8 mouse cellular contexts compared by ENCODE assay signal in genomic region chr4:129640101-129640637, GRCm38 (mm10). TPM values are rescaled to one million over a fixed set of nuclear protein-coding genes. Genes with fewer than 3 reads are reported as not detected.
DNase-seq lines count a peak whose midpoint lies in the region; ATAC-seq and TF ChIP-seq lines count a peak whose summit lies in the region.

No protein-coding gene starts in this region.

- no peaks in the 10 kb centered on the region for H3K27me3 ChIP-seq in intestine, postnatal 0 days (replicated peaks; ENCODE audit: control insufficient read depth, insufficient read depth, low read length)
- no peaks in the 10 kb centered on the region for H3K27me3 ChIP-seq in lung, embryonic 14.5 days (ENCODE audit: insufficient read depth, low read length)

- peaks cover 39% of the 10 kb centered on the region for H3K36me3 ChIP-seq in intestine, postnatal 0 days (ENCODE audit: control insufficient read depth, insufficient read depth)
- peaks cover 58% of the 10 kb centered on the region for H3K36me3 ChIP-seq in lung, embryonic 14.5 days (ENCODE audit: insufficient read depth)

- peak overlapping the region; percentile 70 for H3K27ac ChIP-seq in intestine, postnatal 0 days (ENCODE audit: low read depth, low read length)
- peak overlapping the region; percentile 92 for H3K27ac ChIP-seq in lung, embryonic 14.5 days (ENCODE audit: low read depth)

- intact Hi-C loops in gastrocnemius, postnatal 14 days (cut with DNase I; ENCODE audit: low total_unique reads) = loop anchor here (10.0 kb wide), 1 partner anchor 645 kb away; the partner anchor contains the start of gene Ak2

- H3K9ac ChIP-seq in intestine, postnatal 0 days (ENCODE audit: low read depth, low read length) = peak overlapping the region; percentile 58
- H3K9ac ChIP-seq in lung, embryonic 14.5 days = peak overlapping the region; percentile 80

- H3K4me2 ChIP-seq in intestine, postnatal 0 days (replicated peaks; ENCODE audit: low read depth) = peak overlapping the region; percentile 73
- peak overlapping the region; percentile 94 for H3K4me2 ChIP-seq in lung, embryonic 14.5 days

- TF ChIP-seq CTCF in intestine, postnatal 0 days (IDR thresholded peaks at IDR 0.05; ENCODE audit: low read depth) = no peak
- TF ChIP-seq CTCF in lung, embryonic 14.5 days (IDR thresholded peaks at IDR 0.05; ENCODE audit: low read depth) = no peak

- H3K9me3 ChIP-seq in intestine, postnatal 0 days (ENCODE audit: control insufficient read depth) = no peaks in the 10 kb centered on the region
- no peaks in the 10 kb centered on the region for H3K9me3 ChIP-seq in lung, embryonic 14.5 days (ENCODE audit: low read depth, low read length)

- peak; percentile 41 for DNase-seq in kidney, adult 11 months
- no peak for DNase-seq in kidney, adult 18-20 months
- peak; percentile 78 for DNase-seq in cerebellum, adult 9-10 months
- peak; percentile 50 for DNase-seq in gastrocnemius, postnatal 14 days
- DNase-seq in lung, embryonic 14.5 days = peak; percentile 41
- DNase-seq in ovary, postnatal 36 days (ENCODE audit: low spot score) = peak; percentile 49
- no peak for DNase-seq in retina, postnatal 1 day

- H3K4me3 ChIP-seq in intestine, postnatal 0 days (ENCODE audit: low read depth, low read length) = peak overlapping the region; percentile 54
- peak overlapping the region; percentile 67 for H3K4me3 ChIP-seq in lung, embryonic 14.5 days (ENCODE audit: low read depth, low read length)

- H3K4me1 ChIP-seq in intestine, postnatal 0 days (replicated peaks; ENCODE audit: control insufficient read depth, insufficient read depth, low read length) = peaks cover 6% of the 10 kb centered on the region; the same call in 1 of the 2 replicates
- H3K4me1 ChIP-seq in lung, embryonic 14.5 days (ENCODE audit: insufficient read depth) = peaks cover 6% of the 10 kb centered on the region; the same call in 1 of the 2 replicates

- 0% methylated on average over 17 of the region's 17 CpGs for whole genome bisulfite sequencing in intestine, postnatal 0 days
- WGBS in lung, embryonic 14.5 days = 1% methylated on average over 17 of the region's 17 CpGs

- ATAC-seq in intestine, postnatal 0 days = 0 out of 2 replicates have a peak, but pooled peaks have one; percentile 19
- no peak for ATAC-seq in lung, embryonic 14.5 days (ENCODE audit: insufficient read depth)

RNA-seq across cellular contexts. Expression of gene Txlna, which starts 0.7 kb away (rescaled TPM):
- 10 to 100 TPM; 25.5 to 28.6 TPM for total RNA-seq in gastrocnemius, postnatal 14 days (2021)
- polyA plus RNA-seq in intestine, postnatal 0 days (2015; fragmentation: Nextera tagmentation; extraction: Ambion mirVana) = 18.5 and 19.2 TPM in 2 replicates
- polyA plus RNA-seq in lung, embryonic 14.5 days (2014; fragmentation: Nextera tagmentation; extraction: Ambion mirVana) = 100 and 109 TPM in 2 replicates

RNA-seq across cellular contexts. Expression of gene Ccdc28b, which starts 16.4 kb away (rescaled TPM):
- total RNA-seq in gastrocnemius, postnatal 14 days (2021) = 10 to 100 TPM; 58.0 to 66.8 TPM
- polyA plus RNA-seq in intestine, postnatal 0 days (2015; fragmentation: Nextera tagmentation; extraction: Ambion mirVana) = 29.6 and 32.0 TPM in 2 replicates
- polyA plus RNA-seq in lung, embryonic 14.5 days (2014; fragmentation: Nextera tagmentation; extraction: Ambion mirVana) = 43.9 and 46.3 TPM in 2 replicates

RNA-seq across cellular contexts. Expression of gene Iqcc, which starts 21.3 kb away (rescaled TPM):
- total RNA-seq in gastrocnemius, postnatal 14 days (2021) = 10 to 100 TPM; 10.4 to 11.8 TPM
- 15.9 and 17.9 TPM in 2 replicates for polyA plus RNA-seq in intestine, postnatal 0 days (2015; fragmentation: Nextera tagmentation; extraction: Ambion mirVana)
- polyA plus RNA-seq in lung, embryonic 14.5 days (2014; fragmentation: Nextera tagmentation; extraction: Ambion mirVana) = 23.6 and 25.8 TPM in 2 replicates

RNA-seq across cellular contexts. Expression of gene Dcdc2b, which starts 26.1 kb away (rescaled TPM):
- 1 to 10 TPM; 1.0 to 1.8 TPM for total RNA-seq in gastrocnemius, postnatal 14 days (2021)
- polyA plus RNA-seq in intestine, postnatal 0 days (2015; fragmentation: Nextera tagmentation; extraction: Ambion mirVana) = 1.1 and 1.2 TPM in 2 replicates
- polyA plus RNA-seq in lung, embryonic 14.5 days (2014; fragmentation: Nextera tagmentation; extraction: Ambion mirVana) = 2.1 and 2.5 TPM in 2 replicates

RNA-seq across cellular contexts. Expression of gene Kpna6, which starts 32.4 kb away (rescaled TPM):
- total RNA-seq in gastrocnemius, postnatal 14 days (2021) = 10 to 100 TPM; 62.8 to 64.2 TPM
- polyA plus RNA-seq in intestine, postnatal 0 days (2015; fragmentation: Nextera tagmentation; extraction: Ambion mirVana) = 8.3 and 9.8 TPM in 2 replicates
- 12.3 and 14.9 TPM in 2 replicates for polyA plus RNA-seq in lung, embryonic 14.5 days (2014; fragmentation: Nextera tagmentation; extraction: Ambion mirVana)

Comparison
In these comparisons a context has a peak if more than half of its experiments do, and no peak if none do; other contexts are left out.
1. DNase-seq: peak in kidney, adult 11 months (single experiment), cerebellum, adult 9-10 months (single experiment), gastrocnemius, postnatal 14 days (single experiment), lung, embryonic 14.5 days (single experiment) and ovary, postnatal 36 days (single experiment); none in kidney, adult 18-20 months (single experiment) and retina, postnatal 1 day (single experiment).